Mouse (Mus musculus): ENCODE results near the gene Inpp4b.

GRCm38 (mm10) chr8:82005466-82005865 is 663.1 kb downstream of the Inpp4b start:
- TF ChIP-seq MAX (IDR thresholded peaks at IDR 0.05) (no peak), CTCF (IDR thresholded peaks at IDR 0.05; ENCODE audit: control insufficient read depth, insufficient read depth, insufficient read length) (no peak), MYOG (IDR thresholded peaks at IDR 0.05; ENCODE audit: control insufficient read depth, extremely low read depth, insufficient read length) (no peak), MYOD1 (IDR thresholded peaks at IDR 0.05; ENCODE audit: control insufficient read depth, insufficient read length, low read depth) (no peak), CEBPB (IDR thresholded peaks at IDR 0.05; ENCODE audit: low read depth) (no peak), USF1 (IDR thresholded peaks at IDR 0.05; ENCODE audit: low read depth) (no peak)

Data from C2C12 (cell line).